9 mouse cellular contexts compared by ENCODE assay signal in the genomic region with DNA sequence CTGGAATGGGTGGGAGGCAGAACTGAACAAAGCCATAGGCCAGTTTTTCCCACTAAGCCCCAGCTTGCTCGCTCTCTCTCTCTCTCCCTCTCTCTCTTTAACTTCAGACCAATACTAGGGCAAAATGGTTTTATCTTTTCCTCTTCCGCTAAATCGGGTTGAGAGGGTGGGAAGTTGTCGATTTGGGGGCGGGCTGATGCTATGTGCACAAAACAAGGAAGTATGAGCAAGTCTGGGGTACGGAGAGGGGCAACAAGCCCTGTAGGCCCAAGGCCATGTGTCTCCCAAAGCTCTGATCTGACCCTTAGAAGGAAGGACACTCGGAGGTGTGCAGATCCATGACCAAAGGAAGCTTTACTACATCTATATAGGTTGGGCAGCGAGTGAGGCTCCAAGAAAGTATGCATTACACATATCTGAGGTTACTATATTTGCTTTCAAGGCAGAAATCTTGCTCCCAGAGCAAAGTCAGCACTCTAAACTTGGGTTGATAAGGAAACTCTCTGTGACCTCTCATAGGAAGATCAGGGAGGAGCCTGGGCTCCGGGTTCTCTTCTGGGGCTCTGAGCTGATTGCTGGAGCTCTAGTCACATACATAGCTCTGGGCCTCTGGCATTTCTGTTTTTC. TPM values are rescaled to one million over a fixed set of nuclear protein-coding genes. Genes with fewer than 3 reads are reported as not detected.
DNase-seq lines count a peak whose midpoint lies in the region; ATAC-seq and TF ChIP-seq lines count a peak whose summit lies in the region.
"Had no signal": no experiment of that assay in that cellular context is flagged by ENCODE, and none has a peak within 500 bp of the region (broad histone marks: within the 10 kb centered on the region; RNA-seq: fewer than 3 reads in every experiment).

No protein-coding gene starts in this region.

- no peaks in the 10 kb centered on the region for H3K36me3 ChIP-seq in liver, embryonic 14.5 days (replicated peaks; ENCODE audit: control insufficient read depth, insufficient read depth, low read depth)

- no peak overlapping the region for H3K9ac ChIP-seq in liver, embryonic 14.5 days (replicated peaks)

- WGBS in liver, embryonic 14.5 days (ENCODE audit: insufficient replicate concordance) = 9% methylated on average over 9 of the region's 9 CpGs

- no peak overlapping the region; the same call in 1 of the 2 replicates for H3K27ac ChIP-seq in liver, embryonic 14.5 days

- H3K27me3 ChIP-seq in liver, embryonic 14.5 days (ENCODE audit: control insufficient read depth, insufficient read depth, low read length) = peaks cover 5% of the 10 kb centered on the region

- no peaks in the 10 kb centered on the region for H3K9me3 ChIP-seq in liver, embryonic 14.5 days (ENCODE audit: control insufficient read depth, low read length)

- TF ChIP-seq CTCF in liver, embryonic 14.5 days (IDR thresholded peaks at IDR 0.05; ENCODE audit: low read depth) = no peak

- ATAC-seq in liver, embryonic 14.5 days (ENCODE audit: insufficient read depth) = no peak
- ATAC-seq: inflammation-experienced regulatory T-cells, adult 6 months had no signal

- H3K4me3 ChIP-seq in liver, embryonic 14.5 days (ENCODE audit: insufficient read depth in 1 of 2, low read depth in 2 of 2, low read length in 2 of 2) = no peak overlapping the region

- peak; percentile 36 for DNase-seq in cerebellum, adult 11-12 months
- no peak for DNase-seq in cerebellum, postnatal 25 days
- DNase-seq in lung, postnatal 36 days = peak; percentile 61
- DNase-seq in lung, postnatal 10 days = no peak
- DNase-seq in liver, embryonic 14.5 days (ENCODE audit: low read depth in 3 of 3, low spot score in 3 of 3) = no peak
- DNase-seq in thymus, postnatal 14 days = peak; percentile 75
- no peak for DNase-seq in kidney, postnatal 25 days
- no peak for DNase-seq in embryo, embryonic 10.5 days (ENCODE audit: low spot score)

- peak overlapping the region; percentile 18; the same call in 1 of the 2 replicates for H3K4me2 ChIP-seq in liver, embryonic 14.5 days (ENCODE audit: low read depth)

- peaks cover 12 to 22% of the 10 kb centered on the region in 2 experiments for H3K4me1 ChIP-seq in liver, embryonic 14.5 days (replicated peaks; ENCODE audit: control insufficient read depth in 2 of 2, insufficient read depth in 2 of 2, low read length in 1 of 2)

- TF ChIP-seq EP300 in liver, embryonic 14.5 days (IDR thresholded peaks at IDR 0.05; ENCODE audit: low read depth) = no peak

RNA-seq across cellular contexts. Expression of a gene that starts 1.4 kb away (rescaled TPM):
- polyA plus RNA-seq in liver, embryonic 14.5 days (2012; rRNA removed) = 37.9 and 41.4 TPM in 2 replicates
- polyA plus RNA-seq in liver, embryonic 14.5 days (2014; fragmentation: Nextera tagmentation; extraction: Ambion mirVana) = 49.6 and 58.3 TPM in 2 replicates

RNA-seq across cellular contexts. Expression of a gene that starts 25.6 kb away (rescaled TPM):
- polyA plus RNA-seq in liver, embryonic 14.5 days (2012; rRNA removed) = 1.7 and 2.1 TPM in 2 replicates
- 4.0 and 4.1 TPM in 2 replicates for polyA plus RNA-seq in liver, embryonic 14.5 days (2014; fragmentation: Nextera tagmentation; extraction: Ambion mirVana)

RNA-seq across cellular contexts. Expression of a gene that starts 26.0 kb away (rescaled TPM):
- polyA plus RNA-seq in liver, embryonic 14.5 days (2012; rRNA removed) = 6.0 and 7.7 TPM in 2 replicates
- 8.2 and 8.5 TPM in 2 replicates for polyA plus RNA-seq in liver, embryonic 14.5 days (2014; fragmentation: Nextera tagmentation; extraction: Ambion mirVana)

RNA-seq across cellular contexts. Expression of a gene that starts 27.9 kb away (rescaled TPM):
- polyA plus RNA-seq in liver, embryonic 14.5 days (2012; rRNA removed) = 1.5 and 1.6 TPM in 2 replicates
- 0.97 and 1.1 TPM in 2 replicates for polyA plus RNA-seq in liver, embryonic 14.5 days (2014; fragmentation: Nextera tagmentation; extraction: Ambion mirVana)

Comparison
In these comparisons a context has a peak if more than half of its experiments do, and no peak if none do; other contexts are left out.
1. DNase-seq: peak in cerebellum, adult 11-12 months (single experiment), lung, postnatal 36 days (single experiment) and thymus, postnatal 14 days (single experiment); none in cerebellum, postnatal 25 days (0 of 2), lung, postnatal 10 days (single experiment), liver, embryonic 14.5 days (0 of 3), kidney, postnatal 25 days (0 of 2) and embryo, embryonic 10.5 days (single experiment).